Mouse (Mus musculus) testis, adult 2 months (tissue): ENCODE measurements around the gene Fxyd6.

ENCODE experiments used
- CTCF ChIP-seq: fragments of 200-500 bp; IDR thresholded peaks from 2 replicates; pipeline ENCODE4 v1.5.1; 2012; ENCODE audit warnings: low read depth, mild to moderate bottlenecking, inconsistent platforms, low read length, moderate library complexity; ENCODE audit not compliant: control insufficient read depth, insufficient read depth, insufficient replicate concordance
- POLR2A ChIP-seq: fragments of 200-500 bp; IDR thresholded peaks from 2 replicates; pipeline ENCODE4 v1.6.1; 2012; ENCODE audit warnings: low read depth, mild to moderate bottlenecking, inconsistent platforms, low read length, moderate library complexity; ENCODE audit not compliant: control insufficient read depth

DNA sequence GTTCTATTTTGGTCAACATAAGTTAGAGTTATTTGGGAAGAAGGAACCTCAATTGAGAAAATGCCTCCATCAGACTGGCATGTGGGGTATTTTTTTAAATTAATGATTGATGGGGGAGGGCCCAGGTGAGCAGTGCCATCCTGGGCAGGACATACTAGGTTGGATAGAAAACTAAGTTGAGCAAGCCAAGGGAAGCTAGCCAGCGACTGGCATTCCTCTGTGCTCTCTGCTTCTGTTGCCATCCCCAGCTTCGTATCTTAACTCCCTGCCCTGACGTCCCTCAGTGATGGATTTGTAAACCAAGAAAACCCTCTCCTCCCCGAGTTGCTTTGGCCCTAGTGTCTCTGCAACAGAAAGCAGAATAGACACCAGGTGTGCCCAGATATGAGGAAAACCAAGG lies 69.0 kb downstream of the Fxyd6 start:
- TF ChIP-seq CTCF (no peak), POLR2A (no peak)
